Mouse (Mus musculus): ENCODE measurements around the gene Urb1.

Gene Urb1

DNA sequence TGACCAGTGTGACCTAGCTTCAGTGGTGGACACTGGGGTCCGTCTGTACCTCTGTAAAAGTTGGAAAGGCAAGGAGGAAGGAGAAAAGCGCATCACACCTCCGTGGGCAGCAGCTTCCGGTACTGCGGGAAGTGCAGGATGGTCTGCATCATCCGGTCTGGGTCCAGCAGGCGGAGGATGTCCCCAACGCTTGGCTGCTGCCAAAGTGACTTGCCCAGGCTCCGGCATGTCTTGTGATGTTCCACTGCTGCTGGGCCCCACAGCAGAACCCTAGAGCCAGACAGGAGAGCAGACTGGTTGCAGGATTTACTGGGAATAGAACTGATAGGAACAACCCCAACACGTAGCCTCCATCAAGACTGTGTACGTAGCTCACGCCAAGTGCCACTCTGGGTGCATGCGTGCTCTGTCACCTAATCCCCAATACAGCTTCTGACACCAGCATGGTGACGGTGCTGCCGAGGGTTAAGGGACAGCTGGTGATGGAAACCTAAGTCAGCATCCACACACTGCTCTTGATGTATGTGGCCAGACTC is 43.2 kb downstream of the Urb1 start:
- in situ Hi-C loops (cut with MboI): no loop called here

DNA sequence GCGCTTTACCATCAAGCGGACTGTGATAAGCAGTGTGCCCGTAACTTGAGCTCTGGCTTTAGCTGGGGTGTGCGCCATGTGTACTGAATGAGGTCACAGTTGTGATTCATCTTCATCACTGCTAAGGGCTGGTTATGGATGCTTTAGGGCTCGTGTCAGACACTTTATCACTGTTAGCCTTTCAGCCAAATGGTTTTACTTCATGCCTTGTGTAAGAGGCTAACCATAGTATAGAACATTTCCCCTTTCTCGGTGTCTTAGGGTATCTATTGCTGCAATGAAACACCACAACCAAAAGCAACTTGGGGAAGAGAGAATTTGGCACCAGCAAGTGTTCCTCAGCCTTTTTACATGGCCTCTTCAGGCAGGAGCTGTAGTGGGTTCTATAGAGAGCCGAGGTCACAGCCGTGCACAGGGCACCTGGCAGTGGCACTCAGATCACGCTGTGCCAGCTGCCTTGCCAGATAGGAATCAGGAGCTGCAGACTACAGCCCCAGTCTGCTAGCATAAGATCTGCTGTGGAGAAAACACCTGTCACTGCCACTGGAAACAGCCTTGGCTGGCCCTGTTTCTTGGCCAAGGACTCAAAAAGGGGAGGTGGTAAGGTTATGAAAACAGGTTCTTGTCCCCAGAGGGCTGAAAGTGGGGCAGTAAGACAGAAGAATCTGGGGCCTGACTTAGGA is 44.9 kb downstream of the Urb1 start:
- in situ Hi-C loops (cut with MboI): no loop called here

DNA sequence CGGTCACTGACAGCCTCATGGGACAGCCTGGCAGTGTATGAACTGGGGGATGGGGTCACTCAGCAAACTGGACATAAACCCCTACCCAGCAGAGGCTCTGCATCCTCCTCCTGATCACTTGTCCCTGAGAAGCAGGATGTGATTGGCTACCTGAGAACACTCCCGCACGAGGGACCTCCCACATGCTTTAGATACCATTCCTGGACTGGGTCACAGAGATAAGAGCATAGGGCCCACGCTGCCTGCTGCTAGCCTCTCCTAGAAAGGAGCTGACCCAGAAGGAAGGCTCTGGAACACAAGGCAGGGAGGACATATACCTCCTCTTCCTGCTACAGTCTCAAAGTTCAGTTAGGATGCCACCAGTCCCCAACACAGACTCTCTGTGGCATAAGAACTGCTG is 49.7 kb downstream of the Urb1 start:
- in situ Hi-C loops (cut with MboI): no loop called here

DNA sequence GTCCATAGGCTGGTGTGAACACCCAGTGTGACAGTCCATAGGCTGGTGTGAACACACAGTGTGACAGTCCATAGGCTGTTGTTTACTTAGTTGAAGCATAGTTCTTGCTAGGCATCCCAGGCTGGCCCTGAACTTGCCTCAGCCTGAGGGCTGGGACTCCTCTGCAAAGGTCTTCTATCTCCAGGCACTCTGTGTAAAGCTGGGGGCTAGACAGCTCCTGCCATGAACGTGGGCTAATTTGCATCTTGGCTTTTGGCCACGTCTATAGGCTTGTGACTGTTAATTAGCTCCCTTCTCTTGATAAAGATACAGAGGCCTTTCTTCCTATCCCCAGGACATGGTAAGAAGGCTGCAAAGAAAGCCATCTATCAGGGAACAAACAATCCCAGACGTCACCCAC is 50.9 kb downstream of the Urb1 start:
- in situ Hi-C loops (cut with MboI): no loop called here

DNA sequence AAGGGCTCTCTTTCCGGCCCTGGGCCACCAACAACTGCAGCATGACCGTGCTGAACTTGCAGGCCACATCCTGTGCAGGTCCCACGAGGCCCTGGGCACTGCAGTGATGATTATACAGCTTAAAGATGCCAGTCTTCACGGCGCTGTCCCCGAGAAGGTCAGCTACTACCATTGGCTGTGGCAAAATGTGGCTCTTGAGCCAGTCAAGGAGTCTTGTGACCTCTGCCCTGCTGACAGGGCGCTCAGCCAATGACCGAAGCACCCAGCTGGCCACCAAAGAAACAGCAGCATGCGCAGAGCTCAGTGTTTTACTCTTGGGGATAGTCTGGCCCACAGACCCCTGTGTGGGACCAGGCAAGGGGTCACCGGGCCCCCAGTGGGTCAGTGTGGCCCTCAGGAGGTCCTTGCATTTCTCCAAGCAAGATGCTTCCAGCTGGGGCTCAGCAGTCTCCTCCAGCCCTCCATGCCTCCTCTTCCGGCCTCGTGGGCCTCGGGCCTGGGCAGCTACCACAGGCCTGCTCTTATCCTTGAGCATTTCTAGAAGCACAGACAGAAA is 56.7 kb downstream of the Urb1 start:
- in situ Hi-C loops (cut with MboI): no loop called here

DNA sequence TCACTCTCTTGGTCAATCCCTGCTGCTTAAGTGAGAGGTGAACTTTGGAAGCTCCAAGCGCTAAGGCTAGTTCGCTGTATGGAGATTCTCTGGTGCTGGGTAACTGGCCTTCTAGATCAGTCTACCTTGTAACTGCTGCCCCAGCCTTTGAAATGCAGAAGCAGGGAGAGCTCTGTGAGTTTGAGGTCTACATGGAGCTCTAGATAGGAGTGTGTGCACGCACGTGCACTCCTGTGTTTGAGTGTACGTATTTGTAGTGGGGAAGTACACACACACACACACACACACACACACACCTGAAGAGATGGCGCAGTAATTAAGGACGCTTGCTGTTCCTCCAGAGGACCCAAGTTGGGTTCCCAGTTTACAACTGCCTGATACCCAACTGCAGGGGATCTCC is 62.0 kb downstream of the Urb1 start:
- in situ Hi-C loops (cut with MboI): no loop called here

DNA sequence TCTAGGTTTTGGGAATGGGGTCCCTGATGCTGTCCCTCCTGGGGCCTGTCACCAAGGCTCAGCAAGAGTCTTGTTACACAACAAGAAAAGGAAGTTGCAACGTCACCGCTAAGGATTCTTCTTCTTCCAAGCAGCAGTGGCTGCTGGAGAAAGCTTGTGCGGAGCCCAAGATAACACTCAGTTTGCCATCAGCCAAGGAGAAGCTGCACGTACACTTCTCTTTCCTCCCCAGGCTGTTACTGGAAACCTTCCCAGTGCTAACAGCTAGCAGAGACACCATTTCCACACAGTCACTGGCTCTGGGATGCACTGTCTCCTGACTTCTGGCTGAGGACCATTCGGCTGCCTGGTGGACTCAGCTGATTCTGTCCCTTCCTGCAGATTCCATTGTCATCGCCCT is 63.1 kb downstream of the Urb1 start:
- in situ Hi-C loops (cut with MboI): no loop called here

DNA sequence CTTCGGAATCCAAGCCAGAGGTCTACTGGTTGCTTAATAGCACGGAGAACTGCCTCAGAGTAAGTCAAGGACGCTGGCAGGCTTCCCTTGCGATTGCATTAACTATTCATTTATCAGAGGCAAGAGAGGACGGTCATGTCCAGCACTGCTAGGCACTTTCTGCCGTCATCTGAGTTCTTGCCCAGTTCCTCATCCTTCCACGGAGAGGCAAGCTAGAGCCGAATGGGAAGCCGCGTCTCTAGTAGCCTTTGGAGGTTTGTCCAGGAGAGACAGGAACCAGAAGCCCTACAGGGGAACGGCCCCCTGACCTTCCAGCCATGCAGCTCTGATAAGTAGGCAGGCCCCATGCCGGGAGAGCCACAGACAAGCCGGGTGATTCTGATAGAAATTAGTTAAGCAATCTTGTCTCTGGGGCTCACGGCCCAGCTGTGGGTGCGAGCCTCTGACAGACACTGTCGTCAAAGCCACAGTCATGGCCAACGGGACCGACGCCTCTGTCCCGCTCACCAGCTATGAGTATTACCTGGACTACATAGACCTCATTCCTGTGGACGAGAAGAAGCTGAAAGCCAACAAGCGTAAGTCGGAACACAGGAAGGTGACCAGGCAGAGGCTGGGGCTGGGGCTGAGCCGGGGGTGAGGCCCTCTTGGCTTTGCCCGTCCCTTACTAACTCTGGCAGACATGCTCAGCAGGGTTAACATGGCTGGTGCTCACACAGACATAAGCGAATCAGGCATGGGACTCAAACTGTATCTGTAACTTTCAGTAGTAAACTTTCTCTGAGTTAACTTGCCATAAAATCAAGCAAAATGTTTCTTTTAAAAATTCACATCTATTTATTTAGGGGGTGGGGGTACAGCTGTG is 71.9 kb downstream of the Urb1 start, which contains the start of gene Mrap:
Mrap (plus strand) TSS at position 116 of the 865 bp plus-strand sequence.
- in situ Hi-C loops (cut with MboI): no loop called here

DNA sequence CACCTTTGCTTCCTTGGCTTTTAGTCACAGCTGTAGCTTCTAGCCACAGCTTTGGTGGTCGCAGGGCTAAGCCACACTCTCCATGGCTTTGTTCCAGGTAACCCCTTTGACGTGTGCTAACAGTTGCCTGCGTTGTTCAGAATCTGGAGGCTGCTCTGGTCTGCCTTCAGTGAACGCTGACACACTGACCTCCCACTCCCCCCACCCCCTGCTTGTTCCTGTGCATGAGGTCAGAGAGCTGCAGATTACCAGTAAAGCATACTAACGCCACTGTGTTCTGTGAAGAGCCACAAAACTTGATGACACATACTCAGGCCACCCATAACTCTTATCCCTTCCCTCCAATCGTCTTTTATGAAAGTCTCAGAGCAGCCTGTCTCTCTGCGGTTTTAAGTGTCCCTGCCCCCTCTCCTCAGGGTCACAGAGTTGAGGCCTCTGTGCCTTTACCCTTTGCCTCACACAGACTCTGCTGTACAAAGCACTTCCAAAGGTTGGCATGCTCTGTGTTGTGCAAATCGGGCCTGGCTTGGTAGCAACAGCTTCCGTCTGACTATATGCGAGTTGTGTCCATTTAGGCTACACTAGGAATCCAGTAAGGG is 73.4 kb downstream of the Urb1 start:
- in situ Hi-C loops (cut with MboI): no loop called here

DNA sequence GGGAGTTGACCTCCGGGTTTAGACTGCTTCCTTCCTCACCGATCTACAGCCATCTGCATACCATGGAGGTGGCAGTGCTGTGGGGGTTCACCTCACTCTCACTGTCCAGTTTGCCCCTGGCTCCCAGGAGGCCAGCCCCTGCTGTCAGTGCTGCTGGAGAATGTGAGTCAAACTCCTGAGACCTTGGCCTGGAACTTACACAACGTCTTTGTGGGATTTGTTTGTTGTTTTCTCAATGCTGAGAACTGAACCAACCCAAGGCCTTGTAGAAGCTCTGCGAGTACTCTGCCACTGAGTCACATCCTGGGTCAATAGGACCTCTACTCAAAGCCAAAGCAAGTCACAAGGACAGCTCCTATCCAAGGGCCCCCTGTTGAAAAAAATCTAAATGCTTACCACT is 74.6 kb downstream of the Urb1 start:
- in situ Hi-C loops (cut with MboI): no loop called here

DNA sequence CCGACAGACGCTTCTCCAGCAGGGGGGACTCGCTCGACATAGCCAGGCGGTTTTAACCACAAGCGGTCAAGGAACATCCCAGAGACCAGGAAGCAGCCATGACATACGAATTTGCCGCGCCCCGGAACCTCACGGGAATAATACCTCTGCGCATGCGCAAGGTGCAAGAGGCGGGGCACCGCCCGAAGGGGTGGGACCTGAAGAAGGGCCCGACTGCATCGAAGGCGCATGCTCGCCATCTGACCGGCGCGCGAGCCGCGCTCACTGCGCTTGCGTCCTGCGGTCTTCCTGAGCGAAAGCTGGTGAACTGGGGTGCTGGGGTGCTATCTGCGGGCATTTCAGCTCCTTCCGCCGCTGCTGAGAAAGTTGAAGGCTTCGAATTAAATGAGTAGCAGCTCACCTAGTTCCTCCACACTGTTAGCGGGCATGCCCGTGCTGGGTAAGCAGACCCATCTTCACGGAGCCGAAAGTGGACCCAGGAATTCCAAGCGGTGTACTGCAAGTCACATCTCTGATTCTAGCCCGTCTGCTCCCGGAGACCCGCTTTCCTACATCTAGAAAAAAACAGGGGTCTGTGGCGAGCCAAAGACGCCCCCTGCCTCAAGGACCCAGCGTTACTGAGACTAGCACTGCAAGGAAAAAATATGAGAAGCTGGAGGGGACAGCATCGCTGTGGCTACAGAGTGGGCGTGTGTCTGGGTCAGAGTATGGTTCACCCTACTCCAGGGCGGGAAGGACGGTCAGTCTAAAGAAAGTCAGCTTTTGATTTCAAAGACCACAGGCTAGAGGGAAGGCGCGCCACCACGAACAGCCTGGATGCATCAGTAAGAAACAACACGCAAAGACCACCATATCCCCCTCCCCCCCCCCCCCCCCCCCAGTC is 82.7 kb downstream of the Urb1 start, which contains the start of gene Mis18a:
Mis18a (minus strand) TSS at position 172 of the 883 bp plus-strand sequence.
- in situ Hi-C loops (cut with MboI): no loop called here

DNA sequence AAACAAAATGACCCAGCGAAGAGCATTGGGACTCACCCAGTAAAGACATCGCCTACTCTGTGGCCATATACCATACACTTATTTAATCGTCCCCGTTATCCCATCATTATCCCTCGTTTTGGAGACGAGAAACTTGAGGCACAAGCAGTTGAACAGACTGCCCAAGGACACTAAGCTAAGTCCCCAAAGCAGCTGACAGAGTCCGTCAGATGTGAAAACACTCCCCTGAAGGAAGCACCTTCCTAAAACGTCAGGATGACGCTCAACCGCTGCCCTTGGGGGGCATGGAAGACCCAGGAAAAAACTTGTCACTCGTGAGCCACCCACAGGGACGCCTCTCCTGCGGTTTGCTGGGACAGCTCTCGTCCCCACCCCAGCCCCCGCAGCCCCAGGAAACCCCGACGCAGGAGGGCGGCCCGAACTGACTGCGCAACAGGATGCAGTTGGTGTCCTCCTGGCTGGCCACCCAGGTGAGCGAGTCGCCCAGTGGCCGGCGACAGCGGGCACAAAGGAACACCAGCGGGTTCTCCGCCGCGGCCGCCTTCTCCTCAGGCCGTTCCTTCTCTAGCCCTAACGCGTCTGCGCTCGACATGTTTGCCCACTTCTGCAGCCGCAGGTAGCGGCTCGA is 83.5 kb downstream of the Urb1 start:
- in situ Hi-C loops (cut with MboI): no loop called here

DNA sequence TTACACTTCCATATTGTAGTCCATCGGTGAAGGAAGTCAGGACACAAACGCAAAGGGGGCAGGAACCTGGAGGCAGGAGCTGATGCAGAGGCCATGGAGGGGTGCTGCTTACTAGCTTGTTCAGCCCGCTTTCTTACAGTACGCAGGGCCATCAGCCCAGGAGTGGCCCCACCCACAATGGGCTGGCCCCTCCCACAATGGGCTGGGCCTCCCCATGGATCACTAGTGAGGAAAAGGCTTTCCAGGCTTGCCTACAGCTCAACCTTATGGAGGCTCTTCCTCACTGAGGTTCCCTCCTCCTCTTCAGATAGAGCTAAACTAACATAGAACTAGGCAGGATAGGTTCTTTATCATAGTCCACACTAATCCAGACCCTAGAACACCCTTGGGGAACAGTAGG is 86.2 kb downstream of the Urb1 start:
- in situ Hi-C loops (cut with MboI): no loop called here

DNA sequence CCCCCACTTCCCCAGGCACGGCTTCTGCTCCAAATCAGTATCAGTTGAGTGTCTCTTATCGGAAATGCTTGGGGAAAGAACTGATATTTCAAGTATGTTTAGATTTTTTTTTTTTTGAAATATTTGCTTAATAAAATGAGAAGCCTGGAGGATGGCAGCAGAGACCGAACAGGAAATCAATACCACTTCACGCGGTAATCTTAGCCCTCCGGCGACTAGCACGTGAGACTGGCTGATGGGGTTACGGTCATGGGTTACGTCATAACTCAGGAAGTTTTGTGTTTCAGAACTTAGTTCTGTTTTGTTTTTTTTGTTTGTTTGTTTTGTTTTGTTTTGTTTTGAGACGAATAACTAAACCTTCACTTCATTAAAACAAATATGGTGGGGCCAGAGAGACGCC is 99.9 kb downstream of the Urb1 start:
- in situ Hi-C loops (cut with MboI): no loop called here

DNA sequence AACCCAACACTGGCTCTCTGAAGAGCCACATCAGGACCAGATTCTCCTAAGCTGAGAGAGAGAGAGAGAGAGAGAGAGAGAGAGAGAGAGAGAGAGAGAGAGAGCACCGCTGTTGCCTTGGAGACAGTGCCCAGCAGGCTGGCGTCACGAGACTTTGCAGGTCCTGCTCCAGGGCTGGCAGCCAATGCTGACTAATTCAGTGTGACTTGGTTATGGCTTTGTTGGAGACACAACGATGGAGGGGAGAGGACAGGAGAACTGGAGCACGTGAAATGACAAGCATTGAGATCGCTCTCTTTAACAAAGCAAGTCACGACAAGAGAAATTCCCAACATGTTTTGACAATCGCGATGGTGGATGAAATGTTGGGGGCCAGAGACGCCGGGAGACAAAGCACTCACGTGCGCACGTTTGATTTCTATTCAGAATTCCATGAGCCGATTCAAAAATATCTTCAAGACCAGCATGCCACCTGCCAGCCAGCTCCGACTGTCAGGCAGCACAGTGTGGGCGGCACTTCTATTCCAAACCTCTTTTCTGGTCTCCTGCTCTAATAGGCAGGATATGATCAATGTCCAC is 100.4 kb downstream of the Urb1 start:
- in situ Hi-C loops (cut with MboI): no loop called here

DNA sequence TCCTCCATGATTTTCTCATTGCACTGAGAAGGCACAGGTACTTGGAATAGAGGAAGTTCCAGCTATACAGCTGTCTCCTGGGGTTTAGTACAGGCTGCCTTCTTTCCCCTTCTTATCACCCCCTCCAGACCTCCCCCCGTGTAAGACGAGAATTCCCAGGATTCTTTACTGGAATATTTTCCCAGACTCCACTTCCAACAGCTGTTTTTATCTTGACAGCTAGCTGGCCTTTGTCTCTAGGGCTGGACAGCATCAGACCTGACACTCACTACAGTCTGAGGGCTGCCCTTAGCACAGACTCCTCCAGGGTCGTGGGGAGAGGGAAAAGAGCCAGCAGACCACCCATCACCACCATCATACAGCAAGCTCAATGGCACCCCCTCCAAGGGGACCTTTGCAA is 103.9 kb downstream of the Urb1 start:
- in situ Hi-C loops (cut with MboI): no loop called here

DNA sequence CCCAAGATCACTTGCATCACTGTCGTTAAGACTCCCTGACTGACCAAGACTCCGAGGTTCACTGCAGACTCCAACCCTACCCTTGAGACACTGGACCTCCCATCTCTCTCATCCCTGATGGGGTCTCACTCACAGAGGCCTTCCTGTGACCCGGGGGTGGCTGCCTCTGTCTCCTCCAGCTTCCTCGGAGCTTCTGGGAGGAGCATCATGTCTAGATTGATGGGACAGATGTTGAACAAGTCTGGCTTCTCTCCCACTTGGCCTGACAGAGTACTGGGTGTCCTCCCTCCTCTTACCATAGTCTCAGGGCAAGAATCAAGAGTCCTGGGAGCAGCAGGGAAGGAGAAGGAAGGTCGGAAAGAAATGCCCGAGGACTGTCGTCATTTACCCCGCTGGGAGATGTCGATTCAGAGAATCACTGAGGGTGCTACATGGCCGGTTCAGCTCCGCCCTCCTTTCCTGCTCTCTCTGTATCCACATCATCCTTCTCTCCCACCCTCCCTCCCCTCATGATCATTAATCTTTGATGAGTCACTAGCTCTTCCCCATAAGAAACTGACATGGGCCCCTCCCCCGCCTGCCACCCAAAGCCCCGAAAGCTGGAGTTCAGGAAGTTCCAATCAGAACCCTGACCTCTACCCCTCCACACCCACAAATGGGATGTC is 105.9 kb downstream of the Urb1 start:
- in situ Hi-C loops (cut with MboI): no loop called here

DNA sequence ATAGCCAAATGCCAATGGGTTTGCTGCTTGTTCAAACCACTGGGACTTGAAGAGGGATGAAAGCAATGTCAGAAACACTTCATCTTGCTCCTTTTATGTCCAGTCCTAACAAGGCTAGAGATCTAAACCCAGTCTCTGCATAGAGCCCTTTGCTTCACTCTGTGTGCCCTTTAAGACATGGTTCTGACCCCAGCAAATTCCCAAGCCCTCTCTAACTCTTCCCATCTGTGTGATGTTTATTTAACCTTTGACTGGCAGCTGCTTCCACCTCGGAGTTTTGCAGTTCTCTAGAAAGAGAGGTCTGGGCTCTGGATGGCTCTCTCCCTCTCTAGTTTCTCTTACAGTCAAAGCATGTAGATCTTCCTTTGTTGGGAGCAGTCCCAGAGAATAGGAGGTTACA is 106.6 kb downstream of the Urb1 start:
- in situ Hi-C loops (cut with MboI): no loop called here

DNA sequence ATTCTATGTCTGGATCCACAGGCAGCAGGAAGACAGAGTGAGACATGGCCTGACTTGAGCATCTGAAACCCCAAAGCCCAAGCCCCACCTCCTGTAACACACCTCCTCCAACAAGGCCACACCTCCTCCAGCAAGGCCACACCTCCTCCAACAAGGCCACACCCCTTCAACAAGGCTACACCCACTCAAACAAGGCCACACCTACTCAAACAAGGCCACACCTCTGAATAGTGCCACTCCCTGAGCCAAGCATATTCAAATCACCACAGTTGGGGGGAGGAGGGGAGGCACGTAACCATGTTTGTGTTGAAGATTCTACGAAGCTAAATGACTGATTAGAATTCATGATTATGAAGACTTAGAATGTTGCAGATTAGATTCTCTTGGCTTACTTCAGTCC is 108.7 kb downstream of the Urb1 start:
- in situ Hi-C loops (cut with MboI): no loop called here
